Mouse (Mus musculus) liver, postnatal 0 days (tissue): ENCODE data around the gene Tigit. TPM values are rescaled to one million over a fixed set of nuclear protein-coding genes. Genes with fewer than 3 reads are reported as not detected.

Source experiments
- ATAC-seq: fragments of 200-750 bp; cut with Nextera tagmentation; 2 replicates; pipeline ENCODE4 v1.8.0; 2017; ENCODE audit warnings: mild to moderate bottlenecking, moderate library complexity
- DNase-seq: peaks from one replicate; pipeline ENCODE4 v3.0.0-alpha.2; 2016
- H3K27ac ChIP-seq: fragments of 300-500 bp; sonication (generic); 2 replicates; pipeline ENCODE4 v1.5.1; 2014; ENCODE audit warnings: antibody characterized with exemption, moderate library complexity, mild to moderate bottlenecking, low read depth
- H3K27me3 ChIP-seq: fragments of 300-500 bp; sonication (generic); 2 replicates; pipeline ENCODE4 v1.6.1; 2014; ENCODE audit warnings: low read length, control low read depth, mixed read lengths; ENCODE audit not compliant: insufficient read depth
- H3K36me3 ChIP-seq: fragments of 300-500 bp; sonication (generic); replicated peaks from 2 replicates; pipeline ENCODE4 v1.6.1; 2014; ENCODE audit warnings: mild to moderate bottlenecking, control low read depth, low read length, moderate library complexity, mixed read lengths; ENCODE audit not compliant: insufficient read depth
- H3K4me1 ChIP-seq: fragments of 300-500 bp; sonication (generic); 2 replicates; pipeline ENCODE4 v1.6.1; 2014; ENCODE audit warnings: antibody characterized with exemption, mild to moderate bottlenecking, control low read depth; ENCODE audit not compliant: insufficient read depth
- H3K4me2 ChIP-seq: fragments of 300-500 bp; sonication (generic); 2 replicates; pipeline ENCODE4 v1.6.1; 2014; ENCODE audit warnings: low read depth, mild to moderate bottlenecking, low read length, moderate library complexity, mixed read lengths
- H3K4me3 ChIP-seq: fragments of 300-500 bp; sonication (generic); 2 replicates; pipeline ENCODE4 v1.5.1; 2014; ENCODE audit warnings: low read depth, low read length
- H3K9ac ChIP-seq: fragments of 300-500 bp; sonication (generic); replicated peaks from 2 replicates; pipeline ENCODE4 v1.6.1; 2014; ENCODE audit warnings: mild to moderate bottlenecking, moderate library complexity
- H3K9me3 ChIP-seq: fragments of 300-500 bp; sonication (generic); 2 replicates; pipeline ENCODE4 v1.6.1; 2016; ENCODE audit warnings: mild to moderate bottlenecking, control low read depth, low read length, mixed read lengths
- CTCF ChIP-seq: sonication (generic); IDR thresholded peaks from 2 replicates; pipeline ENCODE4 v1.5.1; 2016; ENCODE audit warnings: antibody characterized with exemption, low read depth
- EP300 ChIP-seq: IDR thresholded peaks from 2 replicates; pipeline ENCODE4 v1.6.1; 2016; ENCODE audit warnings: antibody characterized with exemption, low read depth, mild to moderate bottlenecking
- WGBS: fragments of 180-500 bp; shearing (Covaris S2); extraction: QIAGEN DNeasy Blood & Tissue Kit; methylation state at CpG from one replicate; pipeline ENCODE4 v1.1.7; 2014; ENCODE audit not compliant: insufficient replicate concordance; 5-methylcytosine and 5-hydroxymethylcytosine counted together
- polyA plus RNA-seq: library from polyadenylated mRNA; unstranded; fragments of >200 nt; fragmentation: Nextera tagmentation; extraction: Ambion mirVana; gene quantifications from 2 replicates; pipeline ENCODE4 v1.2.1, GENCODE M21; 2015

The Tigit gene
- polyA plus RNA-seq, 1 experiment from 2014 or later, result 0.12 TPM

DNA sequence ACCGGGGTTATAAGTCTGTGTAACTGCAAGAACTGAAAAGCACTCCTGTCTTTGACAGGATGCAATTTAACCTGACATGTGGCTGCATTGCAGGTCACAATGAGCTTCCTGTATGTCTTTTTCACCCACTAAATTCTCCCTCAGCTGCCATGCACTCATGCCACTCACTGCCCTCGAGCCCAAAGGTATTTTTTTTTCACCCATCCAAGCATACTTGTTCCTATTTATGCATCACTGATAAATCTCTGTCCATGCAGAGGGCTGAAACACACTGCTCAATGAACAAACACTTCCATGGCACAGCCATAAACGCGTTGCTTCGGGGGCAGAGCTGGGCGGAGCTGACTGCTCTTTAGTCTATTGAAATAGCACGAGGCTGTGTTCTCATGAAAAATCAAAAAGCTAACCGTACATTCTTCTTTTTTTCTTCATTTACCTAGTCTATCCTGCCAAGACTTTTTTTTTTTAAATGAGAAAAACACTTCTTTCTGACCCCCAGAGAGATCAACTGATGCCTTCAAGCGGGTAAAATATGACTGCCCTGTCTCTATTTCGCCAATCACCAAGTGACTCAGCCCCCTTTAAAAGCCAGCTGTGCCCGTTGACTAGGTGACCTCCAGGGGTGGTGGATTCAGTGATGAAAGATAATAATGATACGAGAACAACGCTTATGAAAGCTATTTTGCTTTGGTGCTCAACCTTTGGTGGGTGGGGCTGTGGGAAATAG lies 44.6 kb upstream of the Tigit start:
- H3K36me3 ChIP-seq, result no peaks in the 10 kb centered on the region
- H3K27ac ChIP-seq, result no peak overlapping the region
- H3K27me3 ChIP-seq, result no peaks in the 10 kb centered on the region
- ATAC-seq, result no peak
- no peaks in the 10 kb centered on the region for H3K9me3 ChIP-seq
- no peak overlapping the region for H3K4me2 ChIP-seq
- no peak overlapping the region for H3K9ac ChIP-seq
- TF ChIP-seq CTCF (no peak), EP300 (no peak)
- WGBS, result 65% methylated on average over 13 of the region's 13 CpGs
- H3K4me1 ChIP-seq, result no peaks in the 10 kb centered on the region
- DNase-seq, result no peak
- H3K4me3 ChIP-seq, result no peak overlapping the region

DNA sequence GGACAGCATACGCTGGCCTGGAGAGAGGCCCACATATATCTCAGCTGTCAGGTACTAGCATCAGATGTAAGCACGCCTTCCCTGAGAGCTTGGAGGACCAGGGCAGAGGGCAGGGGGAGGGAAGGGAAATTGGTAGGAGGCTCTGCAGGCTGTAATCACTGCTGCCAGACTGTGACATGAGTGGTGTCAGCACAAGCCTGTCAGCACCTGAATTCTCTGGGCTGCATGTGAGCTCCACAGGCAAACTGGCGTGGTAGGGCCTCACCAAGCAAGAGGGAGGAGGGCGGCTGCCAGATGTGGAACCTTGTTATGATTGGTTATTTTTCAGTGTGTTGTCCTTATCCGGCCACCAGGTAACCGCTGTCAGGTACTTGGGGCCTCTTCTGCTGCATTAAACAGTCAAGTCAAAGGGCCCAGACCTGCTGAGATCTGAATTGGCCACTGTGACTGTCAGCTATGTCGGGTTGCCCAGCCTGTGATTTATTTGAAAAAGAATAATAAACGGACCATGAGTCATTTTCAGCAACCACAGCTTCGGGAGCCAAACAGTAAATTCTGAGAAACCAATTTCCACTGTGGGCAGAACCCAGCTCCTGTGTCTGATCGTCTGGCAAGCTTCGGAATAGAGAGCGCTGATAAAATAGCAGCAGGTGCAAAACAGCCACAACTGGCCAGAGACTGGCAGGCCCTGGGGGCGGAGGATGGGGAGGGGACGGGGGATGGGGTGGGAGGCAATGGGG lies 38.0 kb upstream of the Tigit start:
- WGBS, result 74% methylated on average over 14 of the region's 14 CpGs
- DNase-seq, result no peak
- Histone ChIP-seq H3K4me1 (no peaks in the 10 kb centered on the region), H3K27me3 (no peaks in the 10 kb centered on the region), H3K36me3 (no peaks in the 10 kb centered on the region), H3K27ac (no peak overlapping the region), H3K4me2 (no peak overlapping the region), H3K4me3 (no peak overlapping the region), H3K9ac (no peak overlapping the region), H3K9me3 (no peaks in the 10 kb centered on the region)
- TF ChIP-seq CTCF (no peak), EP300 (no peak)
- no peak for ATAC-seq

DNA sequence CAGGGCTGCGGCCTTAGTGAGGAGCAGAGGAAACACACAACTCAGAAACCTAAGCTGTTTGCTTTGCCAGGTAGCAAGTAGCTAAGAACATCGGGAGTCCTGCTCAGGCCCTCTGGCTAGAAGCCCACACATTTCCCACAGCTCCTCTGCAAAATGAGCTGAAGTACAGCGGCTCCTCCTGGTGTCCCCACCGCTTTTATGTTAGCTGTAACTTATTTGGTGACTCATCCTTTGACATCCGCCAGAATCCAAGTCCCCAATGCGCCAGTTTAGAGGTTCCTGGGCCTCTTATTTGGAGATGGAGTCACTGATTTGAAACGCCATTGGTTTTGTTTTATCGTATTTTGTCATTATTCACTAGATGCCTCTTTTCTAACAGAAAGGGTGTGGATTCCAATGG lies 36.6 kb upstream of the Tigit start:
- no peaks in the 10 kb centered on the region for H3K4me1 ChIP-seq
- TF ChIP-seq EP300 (no peak), CTCF (no peak)
- H3K9ac ChIP-seq, result no peak overlapping the region
- H3K27me3 ChIP-seq, result no peaks in the 10 kb centered on the region
- H3K4me2 ChIP-seq, result no peak overlapping the region
- 81% methylated on average over 8 of the region's 8 CpGs for WGBS
- H3K36me3 ChIP-seq, result no peaks in the 10 kb centered on the region
- no peaks in the 10 kb centered on the region for H3K9me3 ChIP-seq
- H3K27ac ChIP-seq, result no peak overlapping the region
- ATAC-seq (no peak), DNase-seq (no peak)
- H3K4me3 ChIP-seq, result no peak overlapping the region

DNA sequence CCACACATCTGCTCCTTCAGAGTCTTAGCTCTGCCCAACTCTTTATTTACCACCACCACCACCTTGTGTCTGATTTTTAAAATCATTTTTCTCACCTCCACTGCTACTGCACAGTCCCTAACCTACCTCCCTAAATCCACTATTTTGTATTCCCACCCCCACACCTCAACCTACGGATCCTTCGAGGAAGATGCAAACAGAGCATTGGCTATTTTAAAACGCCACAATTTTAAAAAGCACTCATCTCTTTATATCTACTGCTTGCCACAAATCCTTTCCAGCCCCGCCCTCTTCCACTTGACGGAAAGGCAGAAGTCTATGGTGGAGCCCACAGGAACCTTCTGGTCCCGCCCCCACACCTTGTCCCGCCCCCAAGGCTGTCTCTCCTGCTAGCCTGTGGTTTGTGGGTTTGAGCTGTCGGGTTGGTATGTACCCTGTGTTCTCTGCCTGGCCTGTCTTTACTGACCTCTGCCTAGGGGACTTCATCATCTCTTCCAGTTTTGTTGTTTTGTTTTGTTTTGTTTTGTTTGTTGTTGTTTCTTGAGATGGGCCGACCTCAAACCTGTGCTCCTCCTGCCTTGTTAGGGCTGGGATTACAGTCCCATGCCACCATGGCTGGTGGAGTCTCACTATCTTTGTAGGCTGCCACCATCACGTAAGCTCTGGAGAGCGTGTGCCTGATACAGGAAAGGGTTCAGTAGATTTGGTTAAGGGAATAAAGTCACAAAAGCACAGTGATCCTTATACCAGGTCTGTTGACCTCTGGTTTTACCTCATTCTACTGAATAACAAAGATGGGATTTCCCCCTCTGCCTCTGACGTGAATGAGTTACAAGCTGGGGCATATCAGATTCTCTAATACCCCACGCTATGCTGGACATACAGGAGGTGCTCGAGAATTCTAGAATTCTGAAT lies 35.0 kb upstream of the Tigit start:
- H3K4me3 ChIP-seq, result no peak overlapping the region
- H3K4me2 ChIP-seq, result no peak overlapping the region
- no peaks in the 10 kb centered on the region for H3K9me3 ChIP-seq
- no peak overlapping the region for H3K9ac ChIP-seq
- no peaks in the 10 kb centered on the region for H3K36me3 ChIP-seq
- WGBS, result 44% methylated on average over 14 of the region's 14 CpGs
- DNase-seq, result peak; percentile 56
- H3K4me1 ChIP-seq, result no peaks in the 10 kb centered on the region
- H3K27me3 ChIP-seq, result no peaks in the 10 kb centered on the region
- TF ChIP-seq CTCF (no peak), EP300 (no peak)
- no peak overlapping the region for H3K27ac ChIP-seq
- 0 out of 2 replicates have a peak, but pooled peaks have one; percentile 45 for ATAC-seq

DNA sequence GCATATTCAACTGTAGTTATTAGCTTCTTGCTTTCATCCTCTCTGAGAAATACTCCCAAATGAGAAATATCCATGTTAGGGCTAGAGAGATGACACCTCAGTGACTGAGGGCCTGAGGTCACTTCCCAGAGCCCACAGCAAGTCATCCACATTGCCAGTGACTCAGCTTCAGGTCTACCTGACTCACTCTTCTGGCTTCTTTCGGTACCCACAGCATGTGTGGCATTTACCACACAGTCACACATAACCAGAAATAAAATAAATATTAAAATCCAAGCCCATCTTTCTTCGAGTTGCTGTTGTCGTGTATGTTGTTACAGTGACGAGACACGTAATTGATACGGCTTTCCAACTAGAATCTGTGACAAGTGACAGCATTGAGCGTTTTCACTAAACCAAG lies 33.8 kb upstream of the Tigit start:
- no peak for TF ChIP-seq EP300
- TF ChIP-seq CTCF, result no peak
- 87% methylated on average over 7 of the region's 7 CpGs for WGBS
- ATAC-seq, result no peak

DNA sequence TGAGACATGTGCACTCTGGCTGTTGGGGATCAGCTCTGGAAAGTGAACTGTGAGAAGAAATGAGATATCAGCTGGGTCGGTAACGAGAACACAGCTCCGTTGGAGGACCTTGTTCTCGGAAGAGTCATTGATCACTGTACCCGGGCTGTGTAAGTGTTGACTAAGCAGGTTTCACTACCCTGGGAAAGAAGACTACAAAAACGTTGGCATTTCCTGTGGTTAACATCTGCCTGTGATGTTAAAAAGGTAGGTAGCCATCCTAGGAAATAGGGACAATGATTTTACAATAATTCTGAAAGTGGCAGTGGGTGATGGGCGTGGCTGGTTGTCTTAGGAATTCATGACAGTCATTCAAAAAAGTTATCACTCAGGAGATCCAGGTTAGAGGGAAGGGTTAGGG lies 31.9 kb upstream of the Tigit start:
- H3K36me3 ChIP-seq, result no peaks in the 10 kb centered on the region
- 67% methylated on average over 7 of the region's 7 CpGs for WGBS
- no peak overlapping the region for H3K4me3 ChIP-seq
- no peak overlapping the region for H3K27ac ChIP-seq
- TF ChIP-seq CTCF, result no peak
- no peak for ATAC-seq
- H3K4me1 ChIP-seq, result no peaks in the 10 kb centered on the region
- no peaks in the 10 kb centered on the region for H3K9me3 ChIP-seq
- H3K4me2 ChIP-seq, result no peak overlapping the region
- no peak for DNase-seq
- no peaks in the 10 kb centered on the region for H3K27me3 ChIP-seq
- no peak overlapping the region for H3K9ac ChIP-seq

More for the DNA sequence above, 33.8 kb upstream of the Tigit start:
- Histone ChIP-seq H3K4me2 (no peak overlapping the region), H3K9ac (no peak overlapping the region), H3K36me3 (no peaks in the 10 kb centered on the region), H3K27ac (no peak overlapping the region), H3K27me3 (no peaks in the 10 kb centered on the region), H3K4me3 (no peak overlapping the region), H3K4me1 (no peaks in the 10 kb centered on the region), H3K9me3 (no peaks in the 10 kb centered on the region)
- DNase-seq, result no peak
